Mouse (Mus musculus) limb, embryonic 12.5 days (tissue): Measurements from ENCODE around the gene Hcfc1. TPM values are rescaled to one million over a fixed set of nuclear protein-coding genes. Genes with fewer than 3 reads are reported as not detected.

Source experiments
- ATAC-seq: fragments of 200-750 bp; cut with Nextera tagmentation; 2 replicates; pipeline ENCODE4 v1.8.0; 2017; ENCODE audit warnings: low read depth, moderate TSS enrichment; ENCODE audit not compliant: insufficient number of reproducible peaks, insufficient read depth, low FRiP score, low TSS enrichment
- H3K27ac ChIP-seq: fragments of 300-500 bp; sonication (generic); 2 replicates; pipeline ENCODE4 v1.5.1; 2016; ENCODE audit warnings: mild to moderate bottlenecking, moderate library complexity
- H3K27me3 ChIP-seq: fragments of 300-500 bp; sonication (generic); 2 replicates; pipeline ENCODE4 v1.6.1; 2016; ENCODE audit warnings: mild to moderate bottlenecking, moderate library complexity
- H3K36me3 ChIP-seq: fragments of 300-500 bp; sonication (generic); 2 replicates; pipeline ENCODE4 v1.6.1; 2016; ENCODE audit warnings: mild to moderate bottlenecking, moderate library complexity
- H3K4me1 ChIP-seq: fragments of 300-500 bp; sonication (generic); replicated peaks from 2 replicates; pipeline ENCODE4 v1.6.1; 2016
- H3K4me2 ChIP-seq: fragments of 300-500 bp; sonication (generic); 2 replicates; pipeline ENCODE4 v1.6.1; 2016; ENCODE audit warnings: mild to moderate bottlenecking, moderate library complexity
- H3K4me3 ChIP-seq: fragments of 300-500 bp; sonication (generic); replicated peaks from 2 replicates; pipeline ENCODE4 v1.5.1; 2016; ENCODE audit warnings: mild to moderate bottlenecking
- H3K9ac ChIP-seq: fragments of 300-500 bp; sonication (generic); replicated peaks from 2 replicates; pipeline ENCODE4 v1.6.1; 2016; ENCODE audit warnings: mild to moderate bottlenecking, moderate library complexity
- H3K9me3 ChIP-seq: fragments of 300-500 bp; sonication (generic); 2 replicates; pipeline ENCODE4 v1.6.1; 2016; ENCODE audit warnings: mild to moderate bottlenecking, moderate library complexity
- WGBS: fragments of 180-500 bp; shearing (Covaris S2); methylation state at CpG from one replicate; pipeline ENCODE4 v1.1.7; 2016; 5-methylcytosine and 5-hydroxymethylcytosine counted together
- polyA plus RNA-seq: library from polyadenylated mRNA; unstranded; fragments of >200 nt; fragmentation: Nextera tagmentation; extraction: Ambion mirVana; gene quantifications from 2 replicates; pipeline ENCODE4 v1.2.1, GENCODE M21; 2016

Hcfc1 gene
- polyA plus RNA-seq, 1 experiment from 2014 or later, result 74.0 TPM

- Histone ChIP-seq H3K36me3 (no peaks in the 10 kb centered on the region), H3K4me2 (peak overlapping the region; percentile 46), H3K27ac (no peak overlapping the region), H3K27me3 (peaks cover 27% of the 10 kb centered on the region), H3K4me1 (0 out of 2 replicates have a peak, but pooled peaks cover 3% of the 10 kb centered on the region), H3K4me3 (0 out of 2 replicates have a peak overlapping the region, but pooled peaks have one; percentile 16), H3K9ac (no peak overlapping the region), H3K9me3 (no peaks in the 10 kb centered on the region)
- no peak for ATAC-seq
- 23% methylated on average over 26 of the region's 26 CpGs for WGBS
Observed at GRCm38 (mm10) chrX:73911156-73911555, 55.0 kb downstream of the Hcfc1 start.

GRCm38 (mm10) chrX:73910451-73910850 is 55.7 kb downstream of the Hcfc1 start:
- H3K9ac ChIP-seq, result no peak overlapping the region
- H3K36me3 ChIP-seq, result no peaks in the 10 kb centered on the region
- H3K27ac ChIP-seq, result no peak overlapping the region
- no peaks in the 10 kb centered on the region for H3K9me3 ChIP-seq
- peaks cover 27% of the 10 kb centered on the region for H3K27me3 ChIP-seq
- H3K4me3 ChIP-seq, result no peak overlapping the region
- H3K4me2 ChIP-seq, result no peak overlapping the region
- no peak for ATAC-seq
- 0 out of 2 replicates have a peak, but pooled peaks cover 3% of the 10 kb centered on the region for H3K4me1 ChIP-seq

- 0 out of 2 replicates have a peak, but pooled peaks cover 3% of the 10 kb centered on the region for H3K4me1 ChIP-seq
- no peaks in the 10 kb centered on the region for H3K36me3 ChIP-seq
- no peak overlapping the region for H3K4me3 ChIP-seq
- 86% methylated on average over 1 of the region's 1 CpGs for WGBS
- no peaks in the 10 kb centered on the region for H3K9me3 ChIP-seq
- H3K4me2 ChIP-seq, result no peak overlapping the region
- H3K9ac ChIP-seq, result no peak overlapping the region
- no peak for ATAC-seq
- H3K27me3 ChIP-seq, result peaks cover 27% of the 10 kb centered on the region
- no peak overlapping the region for H3K27ac ChIP-seq
Observed at GRCm38 (mm10) chrX:73910049-73910448, 56.1 kb downstream of the Hcfc1 start.

- Histone ChIP-seq H3K27me3 (no peaks in the 10 kb centered on the region; the same call in 1 of the 2 replicates), H3K4me2 (no peak overlapping the region), H3K9ac (no peak overlapping the region), H3K9me3 (no peaks in the 10 kb centered on the region), H3K27ac (no peak overlapping the region), H3K36me3 (no peaks in the 10 kb centered on the region), H3K4me3 (no peak overlapping the region), H3K4me1 (no peaks in the 10 kb centered on the region)
- no peak for ATAC-seq
- 67% methylated on average over 3 of the region's 3 CpGs for WGBS
Observed at GRCm38 (mm10) chrX:73897959-73898358, 68.2 kb downstream of the Hcfc1 start.

GRCm38 (mm10) chrX:73895719-73896118 is 70.4 kb downstream of the Hcfc1 start, which contains the start of gene L1cam:
L1cam (minus strand) TSS chrX:73896105.
- H3K4me2 ChIP-seq, result no peak within 1 kb of the TSS
- H3K27ac ChIP-seq, result no peak within 1 kb of the TSS
- H3K4me1 ChIP-seq, result no peaks in the 10 kb centered on the region
- WGBS, result 14% methylated on average over 2 of the region's 2 CpGs
- H3K27me3 ChIP-seq, result peaks cover 20% of the 10 kb centered on the region
- no peaks in the 10 kb centered on the region for H3K9me3 ChIP-seq
- H3K9ac ChIP-seq, result no peak within 1 kb of the TSS
- no peak within 1 kb of the TSS for H3K4me3 ChIP-seq
- no peak for ATAC-seq
- no peaks in the 10 kb centered on the region for H3K36me3 ChIP-seq

GRCm38 (mm10) chrX:73892833-73893232 is 73.3 kb downstream of the Hcfc1 start:
- Histone ChIP-seq H3K9me3 (no peaks in the 10 kb centered on the region), H3K36me3 (no peaks in the 10 kb centered on the region), H3K4me1 (no peaks in the 10 kb centered on the region), H3K4me2 (no peak overlapping the region), H3K9ac (no peak overlapping the region), H3K27me3 (peaks cover 22% of the 10 kb centered on the region), H3K27ac (no peak overlapping the region), H3K4me3 (no peak overlapping the region)
- ATAC-seq, result no peak
- 92% methylated on average over 14 of the region's 14 CpGs for WGBS

Other genes with a start within 250 kb of the Hcfc1 start
- 12.5 and 13.2 TPM in 2 replicates for gene Abcd1, start 249.8 kb downstream of the Hcfc1 start, polyA plus RNA-seq
- gene Plxnb3, start 209.3 kb downstream of the Hcfc1 start, polyA plus RNA-seq, result 0.21 and 0.22 TPM in 2 replicates
- 9.6 and 12.9 TPM in 2 replicates for gene Srpk3, start 192.0 kb downstream of the Hcfc1 start, polyA plus RNA-seq
- 168 and 172 TPM in 2 replicates for gene Idh3g, start 179.5 kb downstream of the Hcfc1 start, polyA plus RNA-seq
- gene Ssr4, start 179.3 kb downstream of the Hcfc1 start, polyA plus RNA-seq, result 136 and 142 TPM in 2 replicates
- 0.87 and 1.4 TPM in 2 replicates for gene Pdzd4, start 141.4 kb downstream of the Hcfc1 start, polyA plus RNA-seq
- gene Avpr2, start 74.3 kb downstream of the Hcfc1 start, polyA plus RNA-seq, result 0.14 and 0.25 TPM in 2 replicates
- 0.93 and 1.7 TPM in 2 replicates for gene L1cam, start 70.3 kb downstream of the Hcfc1 start, polyA plus RNA-seq
- 2.7 and 3.7 TPM in 2 replicates for gene Arhgap4, start 44.5 kb downstream of the Hcfc1 start, polyA plus RNA-seq
- gene Naa10, start 44.4 kb downstream of the Hcfc1 start, polyA plus RNA-seq, result 158 and 159 TPM in 2 replicates
- gene Renbp, start 35.5 kb downstream of the Hcfc1 start, polyA plus RNA-seq, result 14.1 and 20.7 TPM in 2 replicates
- 66.5 and 69.3 TPM in 2 replicates for gene Irak1, start 57.6 kb upstream of the Hcfc1 start, polyA plus RNA-seq
- not detected in 2 replicates for gene Opn1mw, start 161.1 kb upstream of the Hcfc1 start, polyA plus RNA-seq
- 13.1 and 14.2 TPM in 2 replicates for gene Mecp2, start 169.0 kb upstream of the Hcfc1 start, polyA plus RNA-seq
- gene Tex28, start 201.5 kb upstream of the Hcfc1 start, polyA plus RNA-seq, result not detected in 2 replicates
- gene Tktl1, start 210.9 kb upstream of the Hcfc1 start, polyA plus RNA-seq, result 0.08 and 0.19 TPM in 2 replicates